Mouse (Mus musculus): ENCODE data around the gene Serinc3.
"Not testable (repeated sequence)": the region's sequence is repeated elsewhere in the genome, so short reads cannot be mapped to it uniquely, and the experiment has no call there.

The Serinc3 gene

GRCm38 (mm10) chr2:163631223-163631622 lies 13.7 kb downstream of the Serinc3 start:
- DNase-seq (ENCODE audit: low spot score in 2 of 2), result no peak

GRCm38 (mm10) chr2:163621401-163621800 lies 23.5 kb downstream of the Serinc3 start:
- not testable (repeated sequence) for DNase-seq (ENCODE audit: low spot score in 2 of 2)

- no peak for DNase-seq (ENCODE audit: low spot score in 2 of 2)
Measured at GRCm38 (mm10) chr2:163620451-163620850, 24.5 kb downstream of the Serinc3 start.

DNA sequence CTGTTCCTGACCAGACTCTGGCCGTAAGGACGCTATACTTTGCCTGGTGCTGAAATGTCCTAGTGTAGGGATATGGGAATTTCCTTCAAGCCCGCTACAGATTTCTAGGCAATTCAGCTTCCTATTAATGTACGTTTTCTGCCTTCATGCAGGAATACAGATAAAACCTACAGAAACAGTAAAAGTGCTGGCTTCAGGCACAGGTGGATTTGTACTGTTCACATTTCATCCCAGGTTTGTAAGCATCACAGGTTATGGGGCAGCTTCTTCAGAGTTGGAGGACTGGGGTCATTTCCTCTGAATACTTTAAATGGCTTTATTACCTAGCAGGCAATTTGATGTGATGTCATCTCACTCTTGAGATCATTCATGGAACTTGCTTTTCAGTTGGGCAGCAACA lies 27.1 kb downstream of the Serinc3 start:
- DNase-seq (ENCODE audit: low spot score in 2 of 2), result no peak

- no peak for DNase-seq (ENCODE audit: low spot score in 2 of 2)
Measured at GRCm38 (mm10) chr2:163617232-163617863, 27.6 kb downstream of the Serinc3 start.

DNA sequence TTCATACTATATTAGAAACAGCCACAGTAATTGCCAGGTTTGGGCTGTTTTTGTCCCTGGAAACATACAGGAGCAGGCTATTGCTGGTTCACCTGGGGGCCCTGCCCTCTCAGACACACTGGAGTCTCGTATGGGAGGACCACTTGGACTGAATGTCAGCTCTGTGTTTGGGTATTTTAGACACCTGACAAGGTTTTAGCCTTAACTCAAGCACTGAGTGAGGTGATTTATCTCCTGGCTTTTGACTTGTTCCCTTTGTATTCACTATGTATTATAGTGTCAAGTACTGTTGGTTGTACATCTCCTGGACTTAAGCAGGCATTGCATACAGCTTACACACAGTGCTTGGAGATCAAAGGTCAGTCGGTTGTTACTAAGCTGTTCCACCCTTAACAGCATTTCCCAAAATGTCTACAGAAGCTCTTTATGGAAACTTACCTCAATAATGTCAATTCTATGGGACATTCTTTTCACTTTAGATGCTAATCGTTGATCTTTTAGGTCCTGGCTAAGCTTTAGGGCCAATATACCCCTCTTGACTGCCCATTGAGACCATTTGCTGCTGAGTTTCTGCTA lies 28.2 kb downstream of the Serinc3 start:
- DNase-seq (ENCODE audit: low spot score in 2 of 2), result no peak

- no peak for DNase-seq (ENCODE audit: low spot score in 2 of 2)
Measured at GRCm38 (mm10) chr2:163615906-163616651, 28.9 kb downstream of the Serinc3 start.

- no peak for DNase-seq (ENCODE audit: low spot score in 2 of 2)
Measured at GRCm38 (mm10) chr2:163615401-163615800, 29.5 kb downstream of the Serinc3 start.

DNA sequence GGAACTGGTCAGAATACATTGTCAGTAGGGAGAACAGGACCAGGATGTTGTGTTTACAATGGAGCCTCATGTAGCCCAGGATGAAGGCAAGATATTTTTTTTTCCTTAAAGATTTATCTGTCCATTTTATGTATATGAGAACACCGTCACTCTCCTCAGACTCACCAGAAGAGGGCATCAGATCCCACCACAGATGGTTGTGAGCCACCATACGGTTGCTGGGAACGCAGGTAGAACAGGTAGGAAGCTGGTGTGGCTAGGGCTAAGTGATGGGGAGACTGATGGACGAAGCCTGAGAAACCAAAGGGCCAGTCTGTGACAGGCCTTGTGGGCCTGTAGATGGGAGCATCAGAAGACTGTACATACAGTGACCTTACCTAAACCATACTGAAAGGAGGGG lies 30.9 kb downstream of the Serinc3 start:
- no peak for DNase-seq (ENCODE audit: low spot score in 2 of 2)

- no peak for DNase-seq (ENCODE audit: low spot score in 2 of 2)
Measured at GRCm38 (mm10) chr2:163613206-163613605, 31.7 kb downstream of the Serinc3 start.

DNA sequence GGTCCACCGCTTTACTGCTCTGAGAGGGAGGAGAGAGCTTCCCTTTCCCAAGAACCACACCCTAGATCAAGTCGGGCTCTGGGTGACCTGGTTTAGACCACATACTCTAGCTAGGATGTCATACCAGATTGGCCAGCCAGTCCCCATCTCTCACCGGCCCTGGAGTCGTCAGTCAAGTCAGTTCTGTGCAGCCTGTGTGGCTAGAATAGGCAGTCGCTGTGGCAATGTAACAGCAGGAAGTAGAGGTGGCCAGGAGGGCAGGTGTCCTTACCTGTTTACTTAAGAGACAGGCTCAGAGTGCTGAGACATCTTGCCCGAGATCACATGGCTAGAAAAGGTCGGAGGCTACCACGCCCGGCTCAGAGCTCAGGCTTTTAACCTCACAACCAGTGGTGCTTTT lies 33.8 kb downstream of the Serinc3 start:
- DNase-seq (ENCODE audit: low spot score in 2 of 2), result no peak

- no peak for DNase-seq (ENCODE audit: low spot score in 2 of 2)
Measured at GRCm38 (mm10) chr2:163609281-163609975, 35.5 kb downstream of the Serinc3 start.

- no peak for DNase-seq (ENCODE audit: low spot score in 2 of 2)
Measured at GRCm38 (mm10) chr2:163608008-163608407, 36.9 kb downstream of the Serinc3 start.

- DNase-seq (ENCODE audit: low spot score in 2 of 2), result no peak
Measured at GRCm38 (mm10) chr2:163606161-163606560, 38.8 kb downstream of the Serinc3 start.

DNA sequence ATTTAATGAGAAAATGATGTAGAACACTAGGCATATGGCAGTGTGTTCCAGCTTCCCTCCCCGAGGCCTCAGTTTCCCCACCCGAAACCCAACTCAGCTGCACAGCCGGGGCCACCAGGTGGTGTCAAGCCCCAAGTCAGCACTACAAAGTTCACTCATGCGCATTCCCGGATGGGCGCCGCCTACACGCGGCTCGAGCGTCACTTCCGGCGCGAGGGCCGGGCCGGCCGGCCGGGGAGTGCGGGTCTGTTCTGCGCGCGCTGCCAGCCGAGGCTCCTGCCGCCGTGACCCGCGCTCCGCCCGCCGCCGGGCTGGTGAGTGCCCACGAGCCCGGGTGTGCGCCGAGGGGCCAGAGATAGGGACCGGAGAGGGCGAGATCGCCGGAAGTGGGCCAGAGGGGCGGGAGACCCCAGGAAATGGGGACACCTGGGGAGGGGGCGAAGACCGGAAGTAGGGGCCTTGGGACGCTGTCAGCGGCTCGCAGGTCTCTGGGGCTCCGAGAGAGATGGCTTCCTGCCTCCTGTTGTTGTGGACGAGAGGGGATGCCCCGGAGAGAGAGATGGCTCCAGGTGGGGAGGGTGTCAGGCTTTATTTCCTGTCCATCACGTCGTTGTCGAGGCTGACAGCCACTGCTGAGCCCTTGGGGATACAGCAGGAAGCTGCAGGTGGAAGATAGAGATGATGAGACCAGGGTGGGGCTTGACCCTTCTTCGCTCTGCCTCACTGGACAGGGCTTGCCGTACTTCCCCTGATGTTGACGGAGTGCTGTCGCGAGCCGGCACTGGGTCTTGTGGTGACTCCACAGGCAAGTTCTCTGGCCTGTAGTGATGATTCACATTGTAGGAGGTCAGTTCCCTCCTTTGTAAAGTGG lies 42.6 kb downstream of the Serinc3 start, which contains the start of gene Ttpal:
Gene Ttpal (plus strand): TSS at position 214 of the 871 bp plus-strand sequence.
- DNase-seq (ENCODE audit: low spot score in 2 of 2), result peak; percentile 78 to 91

DNA sequence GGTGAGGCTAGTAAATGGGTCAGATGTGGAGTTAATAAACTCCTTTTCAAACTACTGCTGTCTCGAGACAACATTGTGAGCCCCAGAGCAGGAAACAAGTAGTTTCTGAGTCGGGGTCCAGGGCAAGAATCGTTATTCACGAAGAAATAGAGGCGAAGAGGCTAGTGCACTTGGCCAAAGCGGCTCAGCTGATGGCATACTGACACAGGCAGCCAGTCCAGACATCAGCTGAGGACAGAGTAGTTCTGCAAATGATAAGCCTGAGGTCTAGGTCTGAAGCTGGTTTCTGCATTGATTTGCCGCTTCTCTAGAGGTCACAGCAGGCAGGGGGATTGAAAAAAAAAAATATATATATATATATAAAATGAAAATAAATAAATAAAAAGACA lies 43.2 kb downstream of the Serinc3 start:
- no peak for DNase-seq (ENCODE audit: low spot score in 2 of 2)

DNA sequence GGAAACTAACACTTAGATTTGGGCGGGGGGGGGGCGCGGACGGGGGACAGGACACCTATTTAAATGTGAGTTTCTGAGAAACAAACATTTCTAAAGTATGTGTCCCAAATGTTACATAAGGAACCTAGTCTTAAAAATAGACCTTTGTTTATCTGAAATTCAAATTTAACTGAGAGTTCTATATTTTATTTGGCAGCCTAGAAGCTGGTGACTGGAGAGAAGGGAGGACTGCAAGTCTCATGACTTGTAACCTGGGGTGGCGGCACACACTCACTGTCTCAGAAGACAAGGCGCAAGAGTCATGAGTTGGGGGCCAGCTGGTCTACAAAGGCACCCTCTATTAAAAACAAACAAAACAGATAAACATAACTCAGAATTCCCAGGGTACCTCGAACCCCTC lies 43.9 kb downstream of the Serinc3 start:
- no peak for DNase-seq (ENCODE audit: low spot score in 2 of 2)

DNA sequence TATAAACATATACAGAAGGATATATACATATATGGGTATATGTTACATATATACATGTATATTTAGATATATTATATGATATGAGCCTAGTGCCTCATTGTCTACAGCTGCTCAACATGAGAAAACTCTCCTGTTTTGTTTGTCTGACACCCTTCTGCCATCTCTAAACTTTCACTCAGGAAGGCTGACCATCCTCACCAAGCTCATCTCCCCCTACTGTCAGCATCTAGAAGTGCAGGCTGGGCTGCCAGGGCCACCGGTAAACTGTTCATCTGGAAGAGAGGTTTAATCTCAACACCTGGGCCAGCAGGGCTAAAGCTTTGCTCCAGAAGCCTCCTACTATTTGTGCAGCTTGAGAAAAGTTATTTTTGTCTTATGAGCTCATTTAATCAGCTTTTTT lies 45.7 kb downstream of the Serinc3 start:
- peak; percentile 65 to 83 for DNase-seq (ENCODE audit: low spot score in 2 of 2)

GRCm38 (mm10) chr2:163597661-163598060 lies 47.3 kb downstream of the Serinc3 start:
- DNase-seq (ENCODE audit: low spot score in 2 of 2), result peak in 1 of 2 experiments; percentile 82

DNA sequence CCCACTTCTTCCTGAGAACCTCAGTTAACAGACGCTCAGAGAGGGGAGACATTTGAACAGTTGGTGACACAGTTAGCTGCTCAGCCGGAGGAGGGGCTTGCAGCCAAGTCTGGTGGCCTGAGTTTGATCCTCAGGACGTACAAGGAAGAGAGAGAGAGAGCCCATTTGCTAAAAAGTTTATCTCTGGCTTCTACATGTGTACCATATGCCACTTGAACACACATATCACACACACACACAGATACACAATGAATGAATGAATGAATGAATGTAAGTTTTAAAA lies 48.1 kb downstream of the Serinc3 start:
- DNase-seq (ENCODE audit: low spot score in 2 of 2), result no peak

DNA sequence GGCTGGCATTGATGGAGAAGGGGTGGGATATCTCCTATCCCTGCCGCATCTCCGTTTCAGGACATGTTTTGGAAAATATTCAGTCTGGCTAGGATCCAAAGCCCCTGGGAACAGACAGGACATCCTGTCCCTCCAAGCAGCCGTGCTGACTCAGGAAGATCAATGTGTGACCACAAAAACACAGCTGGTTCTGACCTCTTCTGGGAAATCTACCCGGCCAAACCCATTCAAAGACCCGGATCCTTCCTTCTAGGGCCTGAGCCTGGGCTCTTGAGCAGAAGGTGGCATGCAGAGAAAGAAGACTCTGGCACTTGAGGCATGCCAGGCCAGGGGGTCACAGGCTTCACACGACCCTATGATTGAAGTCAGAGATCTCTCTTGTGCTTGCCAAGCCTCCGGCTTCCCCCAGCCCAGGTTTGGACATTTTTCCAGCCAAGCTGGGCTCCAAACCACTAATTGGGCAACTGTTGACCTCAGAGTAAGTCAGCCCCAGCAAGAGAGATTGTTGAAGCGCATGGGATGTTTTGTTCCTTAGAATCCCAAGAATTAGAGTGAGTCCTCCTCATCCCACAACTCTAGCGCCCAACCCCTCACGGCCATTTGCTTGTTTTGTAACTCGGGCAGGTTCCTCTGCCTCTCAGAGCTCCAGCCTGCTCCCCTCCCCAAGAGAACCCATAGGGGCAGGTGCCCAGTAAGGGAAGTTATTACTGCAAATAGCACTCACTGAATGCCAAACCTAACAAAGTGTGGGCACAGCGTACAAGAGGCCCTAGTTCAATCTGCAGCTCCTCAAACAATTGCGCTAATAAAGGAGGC lies 48.7 kb downstream of the Serinc3 start:
- DNase-seq (ENCODE audit: low spot score in 2 of 2), result no peak

All from spleen, postnatal 10 days (tissue).